16 mouse cellular contexts compared by ENCODE assay signal in the genomic region with DNA sequence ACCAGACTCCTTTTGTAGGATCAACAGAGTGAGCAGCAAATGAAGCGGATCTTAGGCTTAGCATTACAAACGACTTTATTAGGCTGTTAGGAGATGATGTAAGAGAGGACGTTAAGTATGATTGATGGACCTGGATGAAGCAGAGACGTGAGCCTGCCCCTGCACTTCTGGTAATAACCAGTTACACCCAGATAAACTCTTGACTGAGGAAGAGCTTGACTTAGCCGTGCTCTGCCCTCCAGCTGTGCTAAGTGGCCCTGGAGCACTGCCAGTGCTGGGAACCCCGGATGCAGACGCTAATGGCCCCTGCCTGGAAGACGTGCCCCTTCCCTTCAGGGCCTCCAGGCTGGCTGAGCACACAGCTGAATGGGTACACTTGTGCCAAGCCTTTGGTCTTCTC. TPM values are rescaled to one million over a fixed set of nuclear protein-coding genes. Genes with fewer than 3 reads are reported as not detected.
DNase-seq lines count a peak whose midpoint lies in the region; ATAC-seq and TF ChIP-seq lines count a peak whose summit lies in the region.
"Had no signal": no experiment of that assay in that cellular context is flagged by ENCODE, and none has a peak within 500 bp of the region (broad histone marks: within the 10 kb centered on the region; RNA-seq: fewer than 3 reads in every experiment).

No protein-coding gene starts in this region.

- no peaks in the 10 kb centered on the region for H3K36me3 ChIP-seq in heart, embryonic 15.5 days
- no peaks in the 10 kb centered on the region for H3K36me3 ChIP-seq in lung, embryonic 14.5 days (ENCODE audit: insufficient read depth)
- no peaks in the 10 kb centered on the region for H3K36me3 ChIP-seq in intestine, postnatal 0 days (ENCODE audit: control insufficient read depth, insufficient read depth)
- H3K36me3 ChIP-seq in stomach, embryonic 16.5 days (ENCODE audit: control insufficient read depth, insufficient read depth, low read length): no peaks in the 10 kb centered on the region
- H3K36me3 ChIP-seq: lung, embryonic 15.5 days; midbrain, embryonic 15.5 days; neural tube, embryonic 12.5 days had no signal

- H3K9me3 ChIP-seq in heart, embryonic 15.5 days (replicated peaks): no peaks in the 10 kb centered on the region
- no peaks in the 10 kb centered on the region for H3K9me3 ChIP-seq in lung, embryonic 14.5 days (ENCODE audit: low read depth, low read length)
- no peaks in the 10 kb centered on the region for H3K9me3 ChIP-seq in intestine, postnatal 0 days (ENCODE audit: control insufficient read depth)
- H3K9me3 ChIP-seq in stomach, embryonic 16.5 days (replicated peaks; ENCODE audit: control insufficient read depth, low read length): no peaks in the 10 kb centered on the region
- H3K9me3 ChIP-seq: lung, embryonic 15.5 days; midbrain, embryonic 15.5 days; neural tube, embryonic 12.5 days had no signal

- H3K9ac ChIP-seq in heart, embryonic 15.5 days: no peak overlapping the region
- no peak overlapping the region for H3K9ac ChIP-seq in lung, embryonic 14.5 days
- H3K9ac ChIP-seq in intestine, postnatal 0 days (ENCODE audit: low read depth, low read length): no peak overlapping the region
- no peak overlapping the region for H3K9ac ChIP-seq in stomach, embryonic 16.5 days (ENCODE audit: low read length)
- H3K9ac ChIP-seq: lung, embryonic 15.5 days; midbrain, embryonic 15.5 days; neural tube, embryonic 12.5 days had no signal

- H3K4me3 ChIP-seq in heart, embryonic 15.5 days: no peak overlapping the region
- no peak overlapping the region for H3K4me3 ChIP-seq in lung, embryonic 14.5 days (ENCODE audit: low read depth, low read length)
- no peak overlapping the region for H3K4me3 ChIP-seq in lung, adult 2 months (replicated peaks; ENCODE audit: extremely low read depth, low read depth, low read length)
- no peak overlapping the region for H3K4me3 ChIP-seq in intestine, postnatal 0 days (ENCODE audit: low read depth, low read length)
- no peak overlapping the region for H3K4me3 ChIP-seq in stomach, embryonic 16.5 days (replicated peaks; ENCODE audit: low read length)
- H3K4me3 ChIP-seq: lung, embryonic 15.5 days; midbrain, embryonic 15.5 days; neural tube, embryonic 12.5 days had no signal

- TF ChIP-seq POLR2A in lung, adult 2 months (IDR thresholded peaks at IDR 0.05; ENCODE audit: borderline replicate concordance, extremely low read depth, low read depth, low read length): no peak

- H3K27ac ChIP-seq in heart, embryonic 15.5 days: no peak overlapping the region
- no peak overlapping the region for H3K27ac ChIP-seq in lung, embryonic 14.5 days (ENCODE audit: low read depth)
- H3K27ac ChIP-seq in intestine, postnatal 0 days (ENCODE audit: low read depth, low read length): no peak overlapping the region
- H3K27ac ChIP-seq in stomach, embryonic 16.5 days (ENCODE audit: low read length): no peak overlapping the region
- H3K27ac ChIP-seq: lung, embryonic 15.5 days; midbrain, embryonic 15.5 days; neural tube, embryonic 12.5 days had no signal

- H3K27me3 ChIP-seq in heart, embryonic 15.5 days: no peaks in the 10 kb centered on the region
- H3K27me3 ChIP-seq in lung, embryonic 14.5 days (ENCODE audit: insufficient read depth, low read length): no peaks in the 10 kb centered on the region
- no peaks in the 10 kb centered on the region for H3K27me3 ChIP-seq in intestine, postnatal 0 days (replicated peaks; ENCODE audit: control insufficient read depth, insufficient read depth, low read length)
- no peaks in the 10 kb centered on the region for H3K27me3 ChIP-seq in stomach, embryonic 16.5 days (ENCODE audit: control insufficient read depth, insufficient read depth, low read length)
- H3K27me3 ChIP-seq: lung, embryonic 15.5 days; midbrain, embryonic 15.5 days; neural tube, embryonic 12.5 days had no signal

- no peak for DNase-seq in heart, adult 18-20 months
- peak; percentile 52 for DNase-seq in lung, embryonic 14.5 days
- no peak for DNase-seq in lung, adult 2 months
- DNase-seq in cerebellum, adult 9-11 months: no peak
- DNase-seq: right cerebral cortex, postnatal 14 days; thymus, postnatal 25 days had no signal

- H3K4me1 ChIP-seq in heart, embryonic 15.5 days (replicated peaks): peaks cover 6% of the 10 kb centered on the region; the same call in 1 of the 2 replicates
- no peaks in the 10 kb centered on the region for H3K4me1 ChIP-seq in lung, embryonic 14.5 days (ENCODE audit: insufficient read depth)
- peaks cover 3% of the 10 kb centered on the region for H3K4me1 ChIP-seq in lung, adult 2 months (ENCODE audit: control insufficient read depth, insufficient read depth, low read length)
- H3K4me1 ChIP-seq in intestine, postnatal 0 days (replicated peaks; ENCODE audit: control insufficient read depth, insufficient read depth, low read length): no peaks in the 10 kb centered on the region
- H3K4me1 ChIP-seq in stomach, embryonic 16.5 days (ENCODE audit: control insufficient read depth, insufficient read depth, low read length): peaks cover 4% of the 10 kb centered on the region
- H3K4me1 ChIP-seq: neural tube, embryonic 12.5 days had no signal

- ATAC-seq in heart, embryonic 15.5 days (replicated peaks; ENCODE audit: insufficient number of reproducible peaks, insufficient read depth, low FRiP score, low read depth): peak; percentile 58
- ATAC-seq in lung, embryonic 14.5 days (ENCODE audit: insufficient read depth): peak; percentile 35; the same call in 1 of the 2 replicates
- peak; percentile 54; the same call in 1 of the 2 replicates for ATAC-seq in intestine, postnatal 0 days
- peak; percentile 68 for ATAC-seq in stomach, embryonic 16.5 days (ENCODE audit: insufficient read depth, low FRiP score)
- ATAC-seq: activated CD4-positive, CD25-positive, alpha-beta regulatory T cell, adult 4 months; midbrain, embryonic 15.5 days had no signal

- 17% methylated on average over 8 of the region's 8 CpGs for WGBS in heart, embryonic 15.5 days
- 14% methylated on average over 8 of the region's 8 CpGs for WGBS in lung, embryonic 14.5 days
- 12% methylated on average over 8 of the region's 8 CpGs for WGBS in lung, adult 2 months
- WGBS in intestine, postnatal 0 days: 16% methylated on average over 8 of the region's 8 CpGs
- WGBS in stomach, embryonic 16.5 days: 16% methylated on average over 8 of the region's 8 CpGs

- no peak for TF ChIP-seq CTCF in lung, embryonic 14.5 days (IDR thresholded peaks at IDR 0.05; ENCODE audit: low read depth)
- no peak for TF ChIP-seq CTCF in lung, adult 2 months (IDR thresholded peaks at IDR 0.05; ENCODE audit: insufficient read depth, low read length)
- TF ChIP-seq CTCF in intestine, postnatal 0 days (IDR thresholded peaks at IDR 0.05; ENCODE audit: low read depth): no peak

- no peak overlapping the region for H3K4me2 ChIP-seq in heart, embryonic 15.5 days
- H3K4me2 ChIP-seq in lung, embryonic 14.5 days: no peak overlapping the region
- no peak overlapping the region for H3K4me2 ChIP-seq in intestine, postnatal 0 days (replicated peaks; ENCODE audit: low read depth)
- H3K4me2 ChIP-seq in stomach, embryonic 16.5 days (ENCODE audit: low read depth, low read length): no peak overlapping the region
- H3K4me2 ChIP-seq: lung, embryonic 15.5 days; midbrain, embryonic 15.5 days; neural tube, embryonic 12.5 days had no signal

RNA-seq across cellular contexts. Expression of a gene that starts 19.3 kb away (rescaled TPM):
- polyA plus RNA-seq in heart, embryonic 15.5 days (2015; fragmentation: Nextera tagmentation; extraction: Ambion mirVana): 1.1 TPM in 2 replicates
- under 1 TPM; 0.52 to 0.72 TPM for total RNA-seq in heart, adult 18-20 months (2021)
- 1.1 and 1.7 TPM in 2 replicates for polyA plus RNA-seq in lung, embryonic 14.5 days (2014; fragmentation: Nextera tagmentation; extraction: Ambion mirVana)
- polyA plus RNA-seq in lung, adult 2 months (2012; rRNA removed): 10.6 and 21.0 TPM in 2 replicates
- polyA plus RNA-seq in intestine, postnatal 0 days (2015; fragmentation: Nextera tagmentation; extraction: Ambion mirVana): 2.0 and 3.7 TPM in 2 replicates
- not detected in 2 replicates for polyA plus RNA-seq in stomach, embryonic 16.5 days (2015; fragmentation: Nextera tagmentation; extraction: Ambion mirVana)
- total RNA-seq: common myeloid progenitor, adult 5-6 weeks had no signal
- polyA plus RNA-seq: activated CD4-positive, CD25-positive, alpha-beta regulatory T cell, adult 4 months had no signal

RNA-seq across cellular contexts. Expression of a gene that starts 53.6 kb away (rescaled TPM):
- polyA plus RNA-seq in heart, embryonic 15.5 days (2015; fragmentation: Nextera tagmentation; extraction: Ambion mirVana): 0.09 TPM in 1 of 2 replicates, not detected in the other
- total RNA-seq in heart, adult 18-20 months (2021): not detected
- polyA plus RNA-seq in lung, embryonic 14.5 days (2014; fragmentation: Nextera tagmentation; extraction: Ambion mirVana): 1.3 and 1.9 TPM in 2 replicates
- 1.2 and 1.7 TPM in 2 replicates for polyA plus RNA-seq in lung, adult 2 months (2012; rRNA removed)
- polyA plus RNA-seq in intestine, postnatal 0 days (2015; fragmentation: Nextera tagmentation; extraction: Ambion mirVana): 0.48 and 0.69 TPM in 2 replicates
- polyA plus RNA-seq in stomach, embryonic 16.5 days (2015; fragmentation: Nextera tagmentation; extraction: Ambion mirVana): 0.56 and 0.59 TPM in 2 replicates
- total RNA-seq: common myeloid progenitor, adult 5-6 weeks; heart, postnatal 25 days had no signal
- polyA plus RNA-seq: activated CD4-positive, CD25-positive, alpha-beta regulatory T cell, adult 4 months; gonadal fat pad, adult 2 months had no signal
